Mouse (Mus musculus): ENCODE measurements around the gene Pla2g12a. TPM values are rescaled to one million over a fixed set of nuclear protein-coding genes. Genes with fewer than 3 reads are reported as not detected.

The Pla2g12a gene
- total and polyA plus RNA-seq, 3 experiments, result 40.8 to 145 (median 77.4) TPM

DNA sequence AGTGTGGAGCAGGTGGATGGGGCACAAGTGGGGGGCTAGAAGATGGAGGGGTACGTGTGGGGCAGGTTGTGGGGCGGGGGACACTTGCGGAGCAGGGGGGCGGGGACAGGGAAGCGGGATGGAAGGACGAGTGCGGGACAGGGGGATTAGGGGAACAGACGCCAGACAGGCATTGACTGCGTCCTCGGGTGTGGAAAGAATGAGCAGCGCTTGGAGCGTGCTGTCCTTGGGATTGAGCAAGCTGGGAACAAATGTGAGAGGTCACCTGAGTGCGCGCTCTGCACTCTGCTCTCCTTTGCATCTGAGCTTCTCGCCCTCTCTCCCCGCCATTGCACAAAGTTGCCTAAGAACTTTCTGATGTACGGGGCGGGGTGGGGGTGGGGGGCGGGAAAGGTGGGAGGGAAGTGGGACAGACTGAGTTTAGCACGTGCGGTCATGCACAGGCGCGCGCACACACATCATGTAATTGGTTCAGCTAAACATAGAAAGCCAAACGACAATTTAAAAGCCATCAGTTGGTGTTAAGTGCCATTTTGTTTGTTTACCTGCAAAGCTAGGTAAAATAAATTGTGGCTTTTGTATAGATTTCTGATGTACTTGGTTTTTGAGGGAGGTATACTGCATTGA lies 838 bp downstream of the Pla2g12a start:
- ATAC-seq (ENCODE audit: extremely low read depth, insufficient number of reproducible peaks, low FRiP score, poor library complexity, severe bottlenecking), result peak; percentile 30; the same call in 1 of the 2 replicates
- DNase-seq (ENCODE audit: low spot score), result peak; percentile 59

DNA sequence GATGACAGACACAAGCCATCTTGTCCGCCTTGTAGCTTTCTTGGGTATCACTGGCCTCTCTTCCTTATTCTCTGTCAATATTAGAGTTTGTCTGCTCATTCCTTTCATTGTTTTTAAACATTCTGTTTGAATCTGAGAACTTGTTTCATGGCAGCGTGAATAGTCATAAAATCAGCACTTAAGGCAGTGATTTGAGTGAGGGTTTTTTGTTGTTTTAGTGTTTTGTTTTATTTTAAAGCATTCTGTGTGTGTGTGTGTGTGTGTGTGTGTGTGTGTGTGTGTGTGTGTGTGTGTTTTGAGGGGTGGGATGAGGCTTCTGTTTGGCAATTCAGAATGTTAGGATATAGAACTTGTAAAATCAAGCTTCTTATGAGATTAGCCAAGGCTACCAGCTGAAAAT lies 1.5 kb downstream of the Pla2g12a start:
- no peak for ATAC-seq (ENCODE audit: extremely low read depth, insufficient number of reproducible peaks, low FRiP score, poor library complexity, severe bottlenecking)
- H3K4me1 ChIP-seq (ENCODE audit: insufficient read depth, low read depth, low read length), result peaks cover 53% of the 10 kb centered on the region
- TF ChIP-seq POLR2AphosphoS5 (IDR thresholded peaks at IDR 0.05; ENCODE audit: insufficient replicate concordance, low read depth, low read length) (no peak), CTCF (IDR thresholded peaks at IDR 0.05; ENCODE audit: low read depth, low read length) (no peak), TAL1 (conservative IDR thresholded peaks at IDR 0.05; ENCODE audit: low read depth, low read length) (no peak), GATA1 (IDR thresholded peaks at IDR 0.05; ENCODE audit: borderline replicate concordance, low read length) (no peak), GATA2 (IDR thresholded peaks at IDR 0.05; ENCODE audit: borderline replicate concordance, low read depth, low read length) (no peak)
- DNase-seq (ENCODE audit: low spot score), result no peak
- no peaks in the 10 kb centered on the region for H3K27me3 ChIP-seq (ENCODE audit: insufficient read depth, low read length)
- H3K36me3 ChIP-seq (replicated peaks), result peaks cover 30% of the 10 kb centered on the region
- H3K9me3 ChIP-seq (replicated peaks), result no peaks in the 10 kb centered on the region
- peak overlapping the region; percentile 88 for H3K4me3 ChIP-seq (ENCODE audit: low read depth, low read length)

More for the DNA sequence above, 838 bp downstream of the Pla2g12a start:
- Histone ChIP-seq H3K27me3 (ENCODE audit: insufficient read depth, low read length) (no peaks in the 10 kb centered on the region), H3K36me3 (replicated peaks) (peaks cover 24% of the 10 kb centered on the region), H3K9me3 (replicated peaks) (no peaks in the 10 kb centered on the region), H3K4me1 (ENCODE audit: insufficient read depth, low read depth, low read length) (peaks cover 47% of the 10 kb centered on the region), H3K4me3 (ENCODE audit: low read depth, low read length) (peak overlapping the region; percentile 88)
- TF ChIP-seq GATA2 (IDR thresholded peaks at IDR 0.05; ENCODE audit: borderline replicate concordance, low read depth, low read length) (no peak), TAL1 (conservative IDR thresholded peaks at IDR 0.05; ENCODE audit: low read depth, low read length) (no peak)

DNA sequence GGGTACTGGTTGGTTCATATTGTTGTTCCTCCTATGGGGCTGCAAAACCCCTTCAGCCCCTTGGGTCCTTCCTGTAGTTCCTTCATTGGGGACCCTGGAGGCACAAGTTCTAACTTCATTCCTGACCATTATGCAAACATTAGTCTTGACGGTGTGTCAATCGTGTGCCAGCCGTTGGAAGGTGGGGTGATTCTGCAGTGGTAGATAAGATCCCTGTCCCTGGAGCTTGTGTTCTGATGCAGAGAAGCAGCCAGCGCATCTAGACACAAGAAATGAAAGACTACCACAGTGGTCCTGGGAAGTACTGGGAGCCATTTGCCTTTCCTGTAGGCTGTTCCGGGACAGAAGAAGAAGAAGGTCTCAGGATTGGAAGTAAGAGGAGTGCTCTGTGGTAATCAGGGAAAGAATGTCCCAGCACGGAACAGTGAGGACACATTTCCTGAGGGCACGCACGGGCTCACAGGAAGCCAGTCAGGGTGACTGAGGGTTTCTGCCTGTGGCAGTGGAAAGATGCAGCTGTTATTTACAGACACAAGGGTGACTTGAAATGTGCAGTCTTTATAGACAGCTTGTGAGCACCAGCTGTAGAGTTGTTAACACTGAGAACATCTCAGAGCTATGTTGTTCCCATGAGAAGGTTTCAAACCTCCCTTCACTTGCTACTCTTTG lies 2.7 kb downstream of the Pla2g12a start:
- DNase-seq (ENCODE audit: low spot score), result peak; percentile 25

DNA sequence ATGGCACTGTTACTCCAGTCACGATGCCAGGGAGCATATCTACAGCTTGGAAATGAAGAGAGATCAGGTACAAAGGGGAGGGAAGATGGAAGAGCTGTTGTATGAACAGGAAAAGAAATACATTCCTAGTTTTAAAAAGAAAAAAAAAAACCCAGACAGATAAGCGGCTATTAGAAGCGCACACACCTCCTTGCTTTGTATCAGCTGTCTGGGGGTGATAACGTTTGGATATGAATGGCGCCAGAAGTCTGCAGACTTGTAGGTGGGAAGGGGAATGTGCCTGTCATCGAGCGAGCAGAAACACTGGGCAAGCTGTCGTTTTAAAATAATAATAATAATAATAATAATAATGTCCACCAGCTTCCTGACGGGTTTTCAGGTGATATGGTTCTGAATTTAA lies 7.2 kb downstream of the Pla2g12a start:
- Histone ChIP-seq H3K4me1 (ENCODE audit: insufficient read depth, low read depth, low read length) (peaks cover 67% of the 10 kb centered on the region), H3K4me3 (ENCODE audit: low read depth, low read length) (peak overlapping the region; percentile 14; the same call in 1 of the 2 replicates), H3K27me3 (ENCODE audit: insufficient read depth, low read length) (no peaks in the 10 kb centered on the region), H3K9me3 (replicated peaks) (no peaks in the 10 kb centered on the region), H3K36me3 (replicated peaks) (peaks cover 77% of the 10 kb centered on the region)
- ATAC-seq (ENCODE audit: extremely low read depth, insufficient number of reproducible peaks, low FRiP score, poor library complexity, severe bottlenecking) (peak; percentile 36; the same call in 1 of the 2 replicates), DNase-seq (ENCODE audit: low spot score) (no peak)
- TF ChIP-seq TAL1 (conservative IDR thresholded peaks at IDR 0.05; ENCODE audit: low read depth, low read length) (no peak), GATA2 (IDR thresholded peaks at IDR 0.05; ENCODE audit: borderline replicate concordance, low read depth, low read length) (no peak), POLR2AphosphoS5 (IDR thresholded peaks at IDR 0.05; ENCODE audit: insufficient replicate concordance, low read depth, low read length) (no peak), GATA1 (IDR thresholded peaks at IDR 0.05; ENCODE audit: borderline replicate concordance, low read length) (no peak), CTCF (IDR thresholded peaks at IDR 0.05; ENCODE audit: low read depth, low read length) (no peak)

More for the DNA sequence above, 2.7 kb downstream of the Pla2g12a start:
- peaks cover 40% of the 10 kb centered on the region for H3K36me3 ChIP-seq (replicated peaks)
- no peak for TF ChIP-seq GATA1 (IDR thresholded peaks at IDR 0.05; ENCODE audit: borderline replicate concordance, low read length)
- TF ChIP-seq CTCF (IDR thresholded peaks at IDR 0.05; ENCODE audit: low read depth, low read length), result no peak
- peak; percentile 49 for TF ChIP-seq TAL1 (conservative IDR thresholded peaks at IDR 0.05; ENCODE audit: low read depth, low read length)
- H3K27me3 ChIP-seq (ENCODE audit: insufficient read depth, low read length), result no peaks in the 10 kb centered on the region
- ATAC-seq (ENCODE audit: extremely low read depth, insufficient number of reproducible peaks, low FRiP score, poor library complexity, severe bottlenecking), result peak; percentile 71
- no peaks in the 10 kb centered on the region for H3K9me3 ChIP-seq (replicated peaks)
- peak overlapping the region; percentile 63 for H3K4me3 ChIP-seq (ENCODE audit: low read depth, low read length)
- peaks cover 64% of the 10 kb centered on the region for H3K4me1 ChIP-seq (ENCODE audit: insufficient read depth, low read depth, low read length)

DNA sequence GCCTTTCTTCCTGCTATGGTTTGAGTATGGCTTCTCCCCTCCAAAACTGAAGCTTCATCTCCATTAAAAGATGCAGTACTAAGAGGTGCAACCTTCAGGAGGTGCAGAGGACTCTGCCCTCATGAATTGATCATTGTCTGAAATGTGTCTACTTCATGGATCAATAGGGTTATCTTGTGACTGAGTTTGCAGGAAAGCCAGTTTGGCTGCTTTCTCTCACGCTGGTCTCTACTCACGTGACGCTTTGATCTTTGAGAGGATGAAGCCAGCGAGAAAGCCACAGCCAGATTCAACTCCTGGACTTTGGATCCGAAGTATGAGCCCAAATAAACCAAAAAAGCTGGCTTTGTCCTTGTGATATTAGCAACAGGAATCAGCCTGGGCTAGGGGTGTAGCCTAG lies 8.0 kb downstream of the Pla2g12a start:
- H3K9me3 ChIP-seq (replicated peaks), result no peaks in the 10 kb centered on the region
- DNase-seq (ENCODE audit: low spot score) (no peak), ATAC-seq (ENCODE audit: extremely low read depth, insufficient number of reproducible peaks, low FRiP score, poor library complexity, severe bottlenecking) (no peak)
- peaks cover 64% of the 10 kb centered on the region for H3K4me1 ChIP-seq (ENCODE audit: insufficient read depth, low read depth, low read length)
- no peaks in the 10 kb centered on the region for H3K27me3 ChIP-seq (ENCODE audit: insufficient read depth, low read length)
- peaks cover 81% of the 10 kb centered on the region for H3K36me3 ChIP-seq (replicated peaks)
- no peak for TF ChIP-seq CTCF (IDR thresholded peaks at IDR 0.05; ENCODE audit: low read depth, low read length)
- H3K4me3 ChIP-seq (ENCODE audit: low read depth, low read length), result no peak overlapping the region

DNA sequence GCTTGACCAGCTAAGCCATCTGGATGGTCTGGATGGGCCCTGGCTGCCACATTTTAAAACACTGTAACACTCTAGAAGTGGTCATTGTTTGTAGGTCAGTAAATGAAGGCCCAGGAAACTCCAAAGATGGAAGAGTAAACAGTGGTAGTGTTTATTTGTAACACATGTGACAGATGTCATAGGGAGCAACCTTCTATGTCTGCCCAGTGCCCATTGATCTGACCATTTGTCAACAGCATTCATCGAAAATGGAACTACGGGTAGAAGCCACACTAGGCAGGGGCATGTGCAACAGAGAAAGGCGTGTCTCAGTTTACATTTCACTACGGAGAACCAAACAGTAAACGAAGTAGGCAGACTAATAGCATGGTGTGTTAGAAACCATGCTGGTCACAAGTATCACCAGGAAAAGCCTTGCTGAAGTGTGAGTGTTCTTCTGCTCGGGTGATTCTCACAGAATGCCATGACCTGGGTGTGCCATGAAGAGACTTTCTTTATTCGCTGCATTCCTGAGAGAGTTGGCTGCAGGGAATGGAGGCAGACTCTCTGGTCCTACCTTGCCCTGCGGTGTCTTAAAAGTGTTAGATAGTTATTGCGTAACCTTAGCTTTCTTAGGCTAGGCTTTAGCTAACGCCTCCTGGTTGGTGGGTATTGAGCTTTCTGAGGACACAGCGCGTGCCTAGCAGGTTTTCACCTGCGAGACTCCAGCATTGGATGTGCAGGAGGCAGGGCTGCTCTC lies 9.5 kb downstream of the Pla2g12a start:
- ATAC-seq (ENCODE audit: extremely low read depth, insufficient number of reproducible peaks, low FRiP score, poor library complexity, severe bottlenecking) (no peak), DNase-seq (ENCODE audit: low spot score) (no peak)
- no peak for TF ChIP-seq CTCF (IDR thresholded peaks at IDR 0.05; ENCODE audit: low read depth, low read length)
- TF ChIP-seq TAL1 (conservative IDR thresholded peaks at IDR 0.05; ENCODE audit: low read depth, low read length), result no peak
- no peak for TF ChIP-seq GATA1 (IDR thresholded peaks at IDR 0.05; ENCODE audit: borderline replicate concordance, low read length)
- no peak for TF ChIP-seq POLR2AphosphoS5 (IDR thresholded peaks at IDR 0.05; ENCODE audit: insufficient replicate concordance, low read depth, low read length)
- TF ChIP-seq GATA2 (IDR thresholded peaks at IDR 0.05; ENCODE audit: borderline replicate concordance, low read depth, low read length), result no peak
- peaks cover 83% of the 10 kb centered on the region for H3K36me3 ChIP-seq (replicated peaks)
- no peaks in the 10 kb centered on the region for H3K27me3 ChIP-seq (ENCODE audit: insufficient read depth, low read length)
- H3K9me3 ChIP-seq (replicated peaks), result no peaks in the 10 kb centered on the region
- H3K4me3 ChIP-seq (ENCODE audit: low read depth, low read length), result no peak overlapping the region
- H3K4me1 ChIP-seq (ENCODE audit: insufficient read depth, low read depth, low read length), result peaks cover 62% of the 10 kb centered on the region
